Mouse (Mus musculus): ENCODE results near the gene Ubxn6. TPM values are rescaled to one million over a fixed set of nuclear protein-coding genes. Genes with fewer than 3 reads are reported as not detected.

Ubxn6 gene
- total RNA-seq, 2 experiments from 2014 or later, result 42.7 to 46.1 TPM

DNA sequence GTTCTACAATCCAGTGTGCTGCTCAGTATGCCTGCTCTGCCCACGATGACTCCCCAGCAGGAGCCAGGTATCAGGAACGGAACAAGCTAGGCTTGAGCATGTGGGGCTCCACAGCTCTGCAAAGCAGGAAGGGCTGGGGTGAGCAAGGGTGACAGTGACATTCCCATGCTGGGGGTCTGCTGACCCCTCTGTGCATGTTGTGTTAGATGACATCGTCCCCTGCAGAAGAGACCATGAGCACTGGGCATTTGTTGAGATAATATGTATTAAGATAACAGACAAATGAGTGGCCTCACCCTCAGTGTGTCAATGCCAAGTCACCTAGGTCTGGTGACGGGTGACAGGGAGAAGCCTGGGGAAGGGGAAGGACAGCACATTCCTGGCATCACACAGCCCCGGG is 49.9 kb downstream of the Ubxn6 start:
- DNase-seq, result no peak

DNA sequence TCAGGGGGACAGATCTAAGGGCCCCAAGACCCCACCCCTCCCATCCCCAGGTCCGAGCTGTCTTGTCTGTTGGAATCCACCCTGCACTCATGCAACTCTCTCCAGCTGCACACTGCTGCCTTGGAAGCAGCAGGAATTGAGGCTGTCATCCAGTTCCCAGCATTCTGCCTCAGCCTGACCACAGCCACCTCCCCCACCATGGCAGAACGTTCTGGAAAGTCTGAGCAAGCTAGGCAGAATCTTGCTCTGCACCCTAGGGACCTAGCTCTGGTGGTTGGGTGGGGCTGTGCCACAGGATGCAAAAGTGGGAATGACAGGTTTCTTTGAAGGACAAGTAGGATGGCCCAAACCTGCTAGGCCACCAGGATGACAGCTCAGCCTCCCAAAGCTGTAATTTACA is 50.4 kb downstream of the Ubxn6 start:
- DNase-seq, result no peak

DNA sequence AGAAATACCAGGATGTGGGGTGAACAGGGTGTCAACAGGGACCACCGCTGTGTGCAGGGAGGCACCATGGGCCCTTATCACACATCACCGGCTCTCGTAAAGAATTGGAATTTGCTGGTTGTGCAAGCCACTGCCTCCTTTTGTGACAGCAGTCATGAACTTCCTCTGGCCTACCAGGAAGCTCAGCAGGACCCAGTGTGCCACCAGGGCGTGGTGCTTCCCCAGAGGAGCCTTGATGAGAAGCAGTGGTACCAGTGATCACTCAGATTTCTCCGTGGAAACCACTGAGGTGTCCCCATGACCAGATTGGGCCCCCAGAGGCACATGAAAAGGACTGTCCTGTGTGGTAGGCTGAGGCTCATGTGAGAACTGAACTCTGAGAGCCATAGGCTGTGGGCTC is 51.4 kb downstream of the Ubxn6 start:
- no peak for DNase-seq

DNA sequence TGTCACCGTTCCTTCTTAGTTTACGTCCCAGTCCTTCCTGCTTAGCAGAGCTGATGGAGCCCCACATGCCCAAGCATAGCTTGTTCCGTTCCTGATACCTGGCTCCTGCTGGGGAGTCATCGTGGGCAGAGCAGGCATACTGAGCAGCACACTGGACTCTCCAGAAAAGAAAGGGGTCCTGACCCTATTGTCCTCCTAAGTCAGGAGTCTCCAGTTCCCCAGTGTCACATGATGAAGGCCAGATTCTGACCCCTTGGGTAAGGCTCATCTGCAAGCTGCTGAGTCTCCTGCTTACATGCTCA is 51.9 kb downstream of the Ubxn6 start:
- DNase-seq, result no peak

DNA sequence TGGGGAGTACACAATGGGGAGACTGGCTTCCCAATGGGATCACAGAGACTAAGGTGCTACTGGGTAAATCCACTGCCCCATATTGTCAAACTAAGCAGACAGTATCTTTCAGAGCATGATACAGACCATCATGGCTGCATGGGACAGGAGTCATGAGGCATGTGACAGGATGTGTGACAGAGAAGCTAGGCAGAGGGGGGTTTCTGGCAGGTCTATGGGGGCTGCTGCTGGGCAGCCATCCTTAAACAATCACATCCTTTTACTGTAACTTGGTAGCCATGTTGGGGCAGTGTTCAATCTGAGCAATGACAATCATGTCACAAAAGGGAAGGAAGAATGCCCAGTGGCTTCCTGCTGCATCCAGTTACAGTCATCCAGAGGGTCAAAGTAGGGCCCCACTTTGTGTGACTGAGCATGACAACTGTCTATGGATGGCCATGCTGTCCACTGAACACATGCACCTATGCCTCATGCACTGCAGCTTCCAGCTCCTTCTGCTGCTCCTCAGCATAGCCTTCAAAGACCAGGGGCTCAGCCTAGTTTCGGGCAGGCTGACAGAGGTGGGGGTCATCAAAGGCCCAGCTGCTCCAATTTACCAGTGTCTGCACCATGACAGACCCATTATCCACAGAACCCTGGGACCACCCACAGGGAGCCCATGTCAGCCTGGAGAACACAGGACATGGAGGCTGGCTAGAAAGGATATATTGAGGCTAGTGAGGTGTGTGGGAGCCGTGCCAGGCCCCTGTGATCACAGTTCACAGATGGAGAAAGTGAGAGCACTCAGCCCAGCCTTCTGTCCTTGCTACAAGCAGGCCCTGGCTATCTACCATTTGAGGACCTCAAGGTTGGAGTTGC is 52.5 kb downstream of the Ubxn6 start:
- DNase-seq, result no peak

DNA sequence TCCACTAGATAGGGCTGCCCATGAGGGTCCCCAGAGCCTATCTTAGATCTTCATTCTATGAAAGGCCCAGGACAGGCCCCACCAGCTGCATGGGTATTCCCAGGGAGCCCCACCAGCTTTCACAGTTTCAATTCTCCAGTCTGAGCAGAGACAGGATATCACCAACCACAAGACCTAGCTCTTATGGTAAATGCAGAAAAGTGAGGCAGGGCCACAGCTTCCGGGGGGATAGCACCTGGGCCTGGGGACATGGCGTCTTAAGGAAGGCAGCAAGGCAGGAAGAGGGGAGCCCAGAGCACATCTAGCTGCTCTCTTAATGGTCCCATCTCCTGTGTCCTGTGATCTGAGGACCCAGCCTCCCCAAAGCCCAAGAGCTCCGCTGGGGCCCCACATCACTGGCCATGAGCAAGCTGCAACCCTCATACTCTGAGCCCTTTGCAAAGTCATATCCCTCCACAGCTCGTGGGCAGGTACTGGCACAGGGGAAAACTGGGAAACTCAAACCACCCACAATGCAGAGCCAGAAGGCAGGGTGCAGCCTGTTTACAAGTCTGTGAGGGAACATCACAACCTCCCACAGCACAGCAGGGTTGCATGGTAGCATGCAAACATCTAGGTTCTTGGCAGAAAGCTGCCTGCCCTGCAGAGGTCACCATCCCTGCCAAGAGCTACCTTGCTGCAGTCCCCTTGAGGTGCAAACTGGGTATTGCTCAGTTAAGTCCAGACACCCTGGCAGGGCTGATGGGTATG is 53.5 kb downstream of the Ubxn6 start:
- DNase-seq, result no peak

DNA sequence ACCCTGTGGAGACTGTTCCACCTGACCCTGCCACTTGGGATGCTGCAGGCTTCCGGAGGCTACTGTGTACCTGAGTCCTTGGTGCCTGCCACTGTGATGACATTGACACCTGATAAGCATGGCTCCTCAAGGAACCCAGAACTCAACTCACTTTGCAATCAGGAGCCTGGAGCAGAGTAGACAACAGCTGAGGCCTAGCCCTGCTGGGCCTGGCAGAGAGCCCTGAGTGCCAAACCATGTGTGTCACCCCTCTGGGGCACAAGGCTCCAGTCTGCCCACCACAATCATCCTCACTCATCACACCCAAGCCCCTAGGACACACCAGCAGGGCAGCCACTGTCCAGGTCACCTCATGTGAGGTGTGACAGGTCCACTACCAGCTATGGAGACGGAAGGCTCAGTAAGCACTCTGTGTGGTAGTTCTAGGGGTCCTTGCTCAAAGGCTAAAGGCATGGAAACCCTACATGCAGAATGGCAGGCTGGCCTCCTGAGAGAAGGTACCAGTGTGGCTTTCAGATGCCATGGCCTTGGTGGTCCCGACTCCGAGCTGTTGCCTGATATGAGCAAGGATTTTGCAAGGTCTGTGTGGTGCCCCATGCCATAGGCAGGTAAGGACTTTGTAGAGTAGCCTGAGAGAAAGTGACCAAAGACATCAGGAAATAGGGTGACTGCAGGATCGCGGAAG is 54.3 kb downstream of the Ubxn6 start:
- no peak for DNase-seq

DNA sequence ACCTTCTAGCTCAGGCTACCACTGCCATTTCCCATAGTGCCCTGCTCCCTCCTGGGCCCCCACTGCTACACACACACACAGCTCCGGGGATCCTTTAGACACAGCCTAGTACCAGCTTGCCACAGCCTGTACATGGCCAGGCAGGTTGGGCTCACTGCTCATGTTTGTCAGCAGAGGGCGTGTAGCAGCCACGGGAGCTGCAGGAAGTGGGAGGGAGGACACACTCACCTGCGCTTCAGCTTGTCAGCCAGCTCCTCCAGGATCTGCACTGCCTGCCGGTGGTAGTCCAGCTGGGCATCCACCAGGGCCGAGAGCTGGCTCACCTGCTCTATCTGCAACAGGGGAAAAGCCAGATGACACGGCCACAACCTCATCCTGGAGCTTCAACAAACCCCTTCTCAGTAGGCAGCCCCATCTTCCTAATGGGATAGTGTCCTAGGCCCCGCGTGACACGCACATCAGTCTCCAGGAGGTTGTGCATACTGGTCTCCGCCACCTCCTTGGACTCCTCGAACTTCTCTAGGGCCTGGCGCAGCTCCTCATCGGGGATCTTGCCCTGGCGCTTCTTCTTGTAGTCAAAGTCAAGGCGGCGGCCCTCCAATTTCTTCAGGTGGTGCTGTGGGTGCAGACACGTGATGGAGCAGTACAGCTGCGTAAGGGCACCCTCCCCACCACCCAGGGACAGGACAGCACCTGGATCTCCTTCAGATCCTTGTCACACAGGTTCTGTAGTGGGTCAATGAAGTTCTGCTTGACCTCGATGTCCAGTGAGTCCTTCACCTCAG is 56.3 kb downstream of the Ubxn6 start:
- no peak for DNase-seq

DNA sequence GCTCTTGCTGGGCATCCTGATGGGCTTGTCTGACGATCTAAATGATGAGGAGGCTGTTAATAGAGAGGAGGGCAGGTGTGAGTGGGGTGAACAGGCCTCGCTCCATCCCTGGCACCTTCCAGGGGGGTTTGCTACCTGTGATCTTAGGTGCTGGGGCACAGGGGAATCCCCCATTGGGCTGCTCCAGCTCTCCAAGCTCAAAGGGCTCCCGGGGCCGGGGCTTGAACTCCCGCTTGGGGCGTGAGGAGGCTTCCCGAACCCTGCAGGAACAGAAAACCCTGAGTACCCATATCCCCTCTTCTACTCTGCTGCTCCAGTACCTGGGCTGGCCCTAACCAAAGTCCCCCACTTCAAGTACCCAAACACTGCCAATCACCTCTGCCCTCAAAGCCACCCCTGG is 57.0 kb downstream of the Ubxn6 start:
- no peak for DNase-seq

Other genes with a start within 250 kb of the Ubxn6 start
- gene Zfp119a, start 196.1 kb downstream of the Ubxn6 start, total RNA-seq (2021), result 1 to 10 TPM; 2.7 to 3.2 TPM
- gene Zfp959, start 182.9 kb downstream of the Ubxn6 start, total RNA-seq (2021), result 1 to 10 TPM; 2.6 to 3.4 TPM
- 1 to 10 TPM; 3.0 to 3.1 TPM for gene Zfp119b, start 125.5 kb downstream of the Ubxn6 start, total RNA-seq (2021)
- under 1 TPM in 1 of 2 experiments, not detected in 1; 0.31 TPM for gene Ebi3, start 122.4 kb downstream of the Ubxn6 start, total RNA-seq (2021)
- 1 to 10 TPM; 7.8 TPM for gene Yju2, start 115.9 kb downstream of the Ubxn6 start, total RNA-seq (2021)
- under 1 TPM in 1 of 2 experiments, not detected in 1; 0.28 TPM for gene Shd, start 104.6 kb downstream of the Ubxn6 start, total RNA-seq (2021)
- gene Fsd1, start 88.5 kb downstream of the Ubxn6 start, total RNA-seq (2021), result not detected
- 1 to 10 TPM; 2.6 to 4.9 TPM for gene Stap2, start 69.4 kb downstream of the Ubxn6 start, total RNA-seq (2021)
- gene Mpnd, start 69.3 kb downstream of the Ubxn6 start, total RNA-seq (2021), result 10 to 100 TPM; 43.3 to 44.4 TPM
- 10 to 100 TPM; 10.8 to 12.4 TPM for gene Sh3gl1, start 38.4 kb downstream of the Ubxn6 start, total RNA-seq (2021)
- 1 to 10 TPM in 1 of 2 experiments, under 1 TPM in 1; 0.79 to 1.3 TPM for gene Chaf1a, start 34.6 kb downstream of the Ubxn6 start, total RNA-seq (2021)
- gene Hdgfl2, start 4.6 kb upstream of the Ubxn6 start, total RNA-seq (2021), result 10 to 100 TPM; 21.5 to 24.2 TPM
- 100 to 1,000 TPM; 177 to 234 TPM for gene Plin4, start 34.8 kb upstream of the Ubxn6 start, total RNA-seq (2021)
- gene Plin5, start 42.6 kb upstream of the Ubxn6 start, total RNA-seq (2021), result 10 to 100 TPM; 27.7 to 29.0 TPM
- 10 to 100 TPM; 13.4 to 24.9 TPM for gene Lrg1, start 47.0 kb upstream of the Ubxn6 start, total RNA-seq (2021)
- gene Sema6b, start 65.3 kb upstream of the Ubxn6 start, total RNA-seq (2021), result 1 to 10 TPM; 1.9 to 4.2 TPM
- under 1 TPM; 0.64 to 0.78 TPM for gene Tnfaip8l1, start 87.4 kb upstream of the Ubxn6 start, total RNA-seq (2021)
- 10 to 100 TPM; 20.3 to 21.7 TPM for gene Mydgf, start 108.9 kb upstream of the Ubxn6 start, total RNA-seq (2021)
- gene Dpp9, start 143.9 kb upstream of the Ubxn6 start, total RNA-seq (2021), result 10 to 100 TPM; 27.1 to 31.8 TPM
- gene Fem1a, start 181.8 kb upstream of the Ubxn6 start, total RNA-seq (2021), result 100 to 1,000 TPM; 133 to 135 TPM
- 1 to 10 TPM; 2.8 to 3.0 TPM for gene Ticam1, start 201.8 kb upstream of the Ubxn6 start, total RNA-seq (2021)
- gene Plin3, start 217.8 kb upstream of the Ubxn6 start, total RNA-seq (2021), result 10 to 100 TPM; 35.3 to 39.1 TPM
- gene Arrdc5, start 225.3 kb upstream of the Ubxn6 start, total RNA-seq (2021), result not detected
- gene Uhrf1, start 228.3 kb upstream of the Ubxn6 start, total RNA-seq (2021), result 1 to 10 TPM; 2.6 to 2.7 TPM

Measured in gastrocnemius, postnatal 25 days (tissue).